Mouse (Mus musculus): ENCODE results near the gene Rtn2. TPM values are rescaled to one million over a fixed set of nuclear protein-coding genes. Genes with fewer than 3 reads are reported as not detected.

Gene Rtn2
- polyA plus RNA-seq, 1 experiment from 2014 or later: 9.1 TPM

DNA sequence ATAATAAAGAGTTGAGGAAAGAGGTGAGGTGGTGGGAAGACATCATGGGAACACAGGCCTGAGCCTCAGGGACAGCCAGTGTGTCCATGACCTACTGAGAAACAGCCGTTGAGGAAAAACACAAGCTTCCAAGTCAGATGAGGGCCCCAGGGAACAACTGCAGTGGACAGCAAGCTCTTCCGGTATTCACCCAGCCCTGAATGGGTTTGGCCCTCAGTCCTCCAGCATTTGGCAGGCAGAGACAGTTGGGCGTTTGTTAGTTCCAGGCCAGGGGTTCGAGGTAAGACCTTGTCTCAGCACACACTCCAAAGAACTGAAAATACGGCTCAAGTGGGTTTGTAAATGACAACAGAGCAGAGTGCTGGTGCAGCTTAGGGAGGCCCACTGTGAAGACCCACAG, 29.0 kb upstream of the Rtn2 start:
- Histone ChIP-seq H3K36me3 (ENCODE audit: insufficient read depth) (peaks cover 38% of the 10 kb centered on the region), H3K9me3 (ENCODE audit: low read depth, low read length) (no peaks in the 10 kb centered on the region), H3K4me2 (no peak overlapping the region), H3K27ac (ENCODE audit: low read depth) (no peak overlapping the region), H3K9ac (no peak overlapping the region), H3K4me3 (ENCODE audit: low read depth, low read length) (no peak overlapping the region), H3K27me3 (ENCODE audit: insufficient read depth, low read length) (no peaks in the 10 kb centered on the region), H3K4me1 (ENCODE audit: insufficient read depth) (no peaks in the 10 kb centered on the region)
- WGBS: 62% methylated on average over 5 of the region's 5 CpGs
- TF ChIP-seq CTCF (IDR thresholded peaks at IDR 0.05; ENCODE audit: low read depth): no peak
- DNase-seq (no peak), ATAC-seq (ENCODE audit: insufficient read depth) (no peak)

DNA sequence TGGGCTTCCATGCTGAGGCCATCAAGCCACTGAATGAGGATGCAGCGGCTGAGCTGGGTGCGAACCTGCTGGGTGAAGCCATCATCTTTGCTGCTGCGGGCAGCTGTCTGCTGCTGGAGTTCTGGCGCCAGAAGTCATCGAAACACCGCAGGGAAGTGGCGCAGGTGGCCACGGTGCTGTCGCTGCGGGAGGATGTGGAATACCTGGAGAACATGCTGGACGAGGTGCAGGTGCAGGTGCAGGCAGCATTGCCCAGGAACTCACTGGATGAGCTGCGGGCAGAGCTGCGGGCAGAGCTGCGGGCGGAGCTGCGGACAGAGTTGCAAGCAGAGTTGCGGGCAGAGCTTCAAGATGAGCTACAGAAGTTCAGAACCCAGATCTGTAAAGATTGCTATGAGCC, 27.0 kb upstream of the Rtn2 start:
- H3K4me1 ChIP-seq (ENCODE audit: insufficient read depth): no peaks in the 10 kb centered on the region
- TF ChIP-seq CTCF (IDR thresholded peaks at IDR 0.05; ENCODE audit: low read depth): no peak
- H3K9ac ChIP-seq: no peak overlapping the region
- peaks cover 56% of the 10 kb centered on the region for H3K36me3 ChIP-seq (ENCODE audit: insufficient read depth)
- H3K9me3 ChIP-seq (ENCODE audit: low read depth, low read length): no peaks in the 10 kb centered on the region
- no peak overlapping the region for H3K4me3 ChIP-seq (ENCODE audit: low read depth, low read length)
- ATAC-seq (ENCODE audit: insufficient read depth): no peak
- H3K4me2 ChIP-seq: no peak overlapping the region
- H3K27me3 ChIP-seq (ENCODE audit: insufficient read depth, low read length): no peaks in the 10 kb centered on the region
- DNase-seq: no peak
- H3K27ac ChIP-seq (ENCODE audit: low read depth): no peak overlapping the region
- WGBS: 79% methylated on average over 17 of the region's 17 CpGs

DNA sequence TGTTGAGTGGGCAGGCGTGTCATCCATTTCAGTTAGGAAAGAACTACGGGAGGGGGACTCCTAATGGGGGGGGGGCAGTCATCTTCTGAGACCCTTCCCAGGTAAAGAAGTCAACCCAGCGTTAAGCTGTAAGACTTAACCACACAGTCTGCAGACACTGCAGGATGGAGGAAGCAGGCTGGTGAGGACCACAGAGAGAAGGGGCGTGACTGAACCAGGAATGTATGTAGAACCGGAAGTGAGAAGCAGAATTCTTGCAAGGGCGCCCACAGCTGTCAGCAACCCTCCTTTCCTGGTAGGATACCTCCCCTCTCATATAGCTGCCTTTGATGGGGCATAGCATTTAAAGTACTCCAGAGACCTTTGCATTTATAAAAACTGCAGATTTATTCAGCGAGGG, 25.9 kb upstream of the Rtn2 start:
- no peaks in the 10 kb centered on the region for H3K27me3 ChIP-seq (ENCODE audit: insufficient read depth, low read length)
- no peak for DNase-seq
- ATAC-seq (ENCODE audit: insufficient read depth): no peak

DNA sequence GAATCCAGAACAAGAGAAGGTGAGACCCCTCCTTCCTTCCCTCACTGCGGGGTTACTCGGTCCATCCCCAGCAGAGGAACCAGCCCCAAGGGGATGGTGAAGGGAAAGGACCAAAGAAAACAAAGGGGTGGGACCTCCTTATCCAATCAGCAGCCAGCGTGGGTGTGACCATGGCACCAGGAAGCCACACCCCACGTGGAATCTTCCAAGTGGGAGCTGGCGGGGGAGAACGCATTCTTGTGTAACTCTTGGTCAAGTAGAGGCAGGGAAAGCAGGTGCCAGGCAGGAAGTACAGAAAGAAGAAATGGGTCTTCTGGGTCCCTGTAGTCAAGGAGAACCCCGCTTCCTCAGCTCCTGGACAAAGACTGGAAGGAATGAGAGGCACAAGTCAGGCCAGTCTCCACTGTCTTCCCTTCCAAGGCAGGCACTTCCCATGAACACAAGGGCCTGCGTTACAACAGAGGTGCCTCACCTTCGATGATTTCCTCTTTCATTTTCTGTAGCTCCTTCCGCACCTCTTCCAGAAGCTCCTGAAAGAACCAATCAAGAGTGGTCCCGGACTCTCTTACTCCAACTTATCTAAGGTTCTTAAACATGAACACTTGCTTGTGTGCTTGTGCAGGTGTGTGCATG, 24.9 kb upstream of the Rtn2 start:
- Histone ChIP-seq H3K27ac (ENCODE audit: low read depth) (no peak overlapping the region), H3K27me3 (ENCODE audit: insufficient read depth, low read length) (no peaks in the 10 kb centered on the region), H3K4me1 (ENCODE audit: insufficient read depth) (no peaks in the 10 kb centered on the region), H3K4me2 (no peak overlapping the region), H3K36me3 (ENCODE audit: insufficient read depth) (peaks cover 77% of the 10 kb centered on the region), H3K9me3 (ENCODE audit: low read depth, low read length) (no peaks in the 10 kb centered on the region), H3K9ac (no peak overlapping the region), H3K4me3 (ENCODE audit: low read depth, low read length) (no peak overlapping the region)
- TF ChIP-seq CTCF (IDR thresholded peaks at IDR 0.05; ENCODE audit: low read depth): no peak
- peak; percentile 82 for ATAC-seq (ENCODE audit: insufficient read depth)
- peak; percentile 82 for DNase-seq
- 38% methylated on average over 11 of the region's 11 CpGs for WGBS

More for the DNA sequence above, 25.9 kb upstream of the Rtn2 start:
- Histone ChIP-seq H3K27ac (ENCODE audit: low read depth) (no peak overlapping the region), H3K4me1 (ENCODE audit: insufficient read depth) (no peaks in the 10 kb centered on the region), H3K9me3 (ENCODE audit: low read depth, low read length) (no peaks in the 10 kb centered on the region), H3K4me2 (no peak overlapping the region), H3K4me3 (ENCODE audit: low read depth, low read length) (no peak overlapping the region), H3K36me3 (ENCODE audit: insufficient read depth) (peaks cover 68% of the 10 kb centered on the region), H3K9ac (no peak overlapping the region)
- WGBS: 74% methylated on average over 7 of the region's 7 CpGs
- TF ChIP-seq CTCF (IDR thresholded peaks at IDR 0.05; ENCODE audit: low read depth): no peak

GRCm38 (mm10) chr7:19258336-19258735, 24.1 kb upstream of the Rtn2 start:
- Histone ChIP-seq H3K9ac (no peak overlapping the region), H3K4me1 (ENCODE audit: insufficient read depth) (no peaks in the 10 kb centered on the region), H3K9me3 (ENCODE audit: low read depth, low read length) (no peaks in the 10 kb centered on the region), H3K4me2 (no peak overlapping the region), H3K36me3 (ENCODE audit: insufficient read depth) (peaks cover 85% of the 10 kb centered on the region), H3K4me3 (ENCODE audit: low read depth, low read length) (no peak overlapping the region), H3K27me3 (ENCODE audit: insufficient read depth, low read length) (no peaks in the 10 kb centered on the region), H3K27ac (ENCODE audit: low read depth) (no peak overlapping the region)
- no peak for DNase-seq
- no peak for TF ChIP-seq CTCF (IDR thresholded peaks at IDR 0.05; ENCODE audit: low read depth)
- WGBS: 73% methylated on average over 3 of the region's 3 CpGs
- ATAC-seq (ENCODE audit: insufficient read depth): no peak

DNA sequence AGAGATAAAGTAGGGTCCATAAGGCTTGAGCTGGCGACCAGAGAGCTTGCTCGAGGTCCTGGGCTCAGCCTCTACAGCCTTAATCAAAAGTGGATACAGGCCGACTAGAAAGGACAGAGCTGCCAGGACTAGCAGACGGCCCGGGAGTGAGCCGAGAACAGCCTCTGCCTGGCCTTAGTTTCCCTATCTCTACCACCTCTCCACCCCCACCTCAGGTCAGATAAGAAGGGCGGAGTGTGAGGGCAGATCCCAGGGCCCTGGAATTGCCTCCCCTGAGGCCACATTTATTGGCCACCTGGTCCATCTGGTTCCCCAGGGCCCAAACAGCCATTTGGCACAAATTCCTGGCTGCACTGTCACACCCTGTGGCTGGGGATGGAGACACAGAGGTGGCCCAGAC, 17.3 kb upstream of the Rtn2 start:
- H3K4me2 ChIP-seq: 0 out of 2 replicates have a peak overlapping the region, but pooled peaks have one; percentile 12
- H3K36me3 ChIP-seq (ENCODE audit: insufficient read depth): peaks cover 72% of the 10 kb centered on the region

GRCm38 (mm10) chr7:19265928-19266822, 16.2 kb upstream of the Rtn2 start:
- 76% methylated on average over 10 of the region's 10 CpGs for WGBS
- H3K27ac ChIP-seq (ENCODE audit: low read depth): no peak overlapping the region
- ATAC-seq (ENCODE audit: insufficient read depth): no peak
- H3K4me2 ChIP-seq: 0 out of 2 replicates have a peak overlapping the region, but pooled peaks have one; percentile 10
- DNase-seq: no peak
- H3K9ac ChIP-seq: no peak overlapping the region; the same call in 1 of the 2 replicates
- no peak for TF ChIP-seq CTCF (IDR thresholded peaks at IDR 0.05; ENCODE audit: low read depth)
- no peaks in the 10 kb centered on the region for H3K27me3 ChIP-seq (ENCODE audit: insufficient read depth, low read length)
- H3K36me3 ChIP-seq (ENCODE audit: insufficient read depth): peaks cover 62% of the 10 kb centered on the region
- H3K9me3 ChIP-seq (ENCODE audit: low read depth, low read length): no peaks in the 10 kb centered on the region
- H3K4me3 ChIP-seq (ENCODE audit: low read depth, low read length): no peak overlapping the region
- H3K4me1 ChIP-seq (ENCODE audit: insufficient read depth): 0 out of 2 replicates have a peak, but pooled peaks cover 9% of the 10 kb centered on the region

More for the DNA sequence above, 17.3 kb upstream of the Rtn2 start:
- no peak overlapping the region for H3K27ac ChIP-seq (ENCODE audit: low read depth)
- no peak overlapping the region for H3K9ac ChIP-seq
- whole genome bisulfite sequencing: 59% methylated on average over 7 of the region's 7 CpGs
- no peaks in the 10 kb centered on the region for H3K27me3 ChIP-seq (ENCODE audit: insufficient read depth, low read length)
- ATAC-seq (ENCODE audit: insufficient read depth) (no peak), DNase-seq (no peak)
- H3K4me1 ChIP-seq (ENCODE audit: insufficient read depth): 0 out of 2 replicates have a peak, but pooled peaks cover 9% of the 10 kb centered on the region
- H3K9me3 ChIP-seq (ENCODE audit: low read depth, low read length): no peaks in the 10 kb centered on the region
- H3K4me3 ChIP-seq (ENCODE audit: low read depth, low read length): no peak overlapping the region
- TF ChIP-seq CTCF (IDR thresholded peaks at IDR 0.05; ENCODE audit: low read depth): no peak

All from lung, embryonic 14.5 days (tissue).